Mouse (Mus musculus) CH12.LX (cell line): ENCODE measurements around the gene Cacybp. TPM values are rescaled to one million over a fixed set of nuclear protein-coding genes. Genes with fewer than 3 reads are reported as not detected.

Experiments used
- DNase-seq: peaks from one replicate; pipeline ENCODE4 v3.0.0-alpha.2; 2013; ENCODE audit errors: extremely low read depth
- H3K27ac ChIP-seq: 2 replicates; pipeline ENCODE4 v1.5.1; 2012; ENCODE audit warnings: low read depth, mild to moderate bottlenecking, control low read depth, moderate library complexity; ENCODE audit not compliant: insufficient read depth
- H3K27me3 ChIP-seq: replicated peaks from 2 replicates; pipeline ENCODE3; 2012; ENCODE audit warnings: inconsistent platforms
- H3K36me3 ChIP-seq, 2 experiments: replicated peaks in 1 of 2; 2 replicates each; pipeline versions ENCODE3 to v1.6.1; 2012; ENCODE audit warnings: inconsistent platforms in 1 of 2, low read length in 1 of 2, mild to moderate bottlenecking in 1 of 2, mixed read lengths in 1 of 2, moderate library complexity in 1 of 2; ENCODE audit not compliant: control insufficient read depth in 1 of 2, insufficient read depth in 1 of 2
- H3K4me1 ChIP-seq, 2 experiments: 2 replicates each; pipeline ENCODE4 v1.6.1; 2012; ENCODE audit warnings: inconsistent platforms in 1 of 2, moderate library complexity in 1 of 2; ENCODE audit not compliant: insufficient read depth in 2 of 2, control insufficient read depth in 1 of 2
- H3K4me2 ChIP-seq: 2 replicates; pipeline ENCODE4 v1.6.1; 2012; ENCODE audit warnings: low read depth, mild to moderate bottlenecking, control low read depth; ENCODE audit not compliant: poor library complexity, insufficient read depth, severe bottlenecking
- H3K4me3 ChIP-seq, 3 experiments: fragments of 150-350 bp in 1 of 3; sonication (generic) in 1 of 3; replicated peaks in 1 of 3; 2 replicates each; pipeline versions ENCODE3 to v1.5.1; 2011 to 2012; ENCODE audit warnings: low read depth in 2 of 3, low read length in 2 of 3, mild to moderate bottlenecking in 2 of 3, moderate library complexity in 2 of 3, control low read depth in 1 of 3, improper control_type of control experiment in 1 of 3, inconsistent platforms in 1 of 3, mixed read lengths in 1 of 3; ENCODE audit not compliant: poor library complexity in 1 of 3
- H3K79me2 ChIP-seq: replicated peaks from 2 replicates; pipeline ENCODE4 v1.6.1; 2012; ENCODE audit warnings: mild to moderate bottlenecking, moderate library complexity; ENCODE audit not compliant: control insufficient read depth, poor library complexity, insufficient read depth, severe bottlenecking; ENCODE audit errors: extremely low read depth
- H3K9ac ChIP-seq: 2 replicates; pipeline ENCODE4 v1.6.1; 2012; ENCODE audit warnings: low read depth, mild to moderate bottlenecking, control low read depth, moderate library complexity; ENCODE audit not compliant: insufficient read depth
- H3K9me3 ChIP-seq: replicated peaks from 2 replicates; pipeline ENCODE3; 2012; ENCODE audit warnings: low read length, inconsistent platforms, mixed read lengths
- BHLHE40 ChIP-seq: IDR thresholded peaks from 2 replicates; pipeline ENCODE4 v1.6.1; 2011; ENCODE audit warnings: mild to moderate bottlenecking, low read depth, low read length, improper control_type of control experiment
- CHD1 ChIP-seq: IDR thresholded peaks from 2 replicates; pipeline ENCODE4 v1.6.1; 2012; ENCODE audit warnings: low read depth, low read length, improper control_type of control experiment, inconsistent platforms
- CHD2 ChIP-seq: IDR thresholded peaks from 2 replicates; pipeline ENCODE4 v1.6.1; 2011; ENCODE audit warnings: low read length, improper control_type of control experiment
- CTCF ChIP-seq, 2 experiments: IDR thresholded peaks in 1 of 2; conservative IDR thresholded peaks in 1 of 2; 2 replicates each; pipeline ENCODE4 v1.5.1; 2011 to 2012; ENCODE audit warnings: low read depth in 2 of 2, low read length in 2 of 2, improper control_type of control experiment in 1 of 2, inconsistent platforms in 1 of 2, mild to moderate bottlenecking in 1 of 2, moderate library complexity in 1 of 2
- E2F4 ChIP-seq: IDR thresholded peaks from 2 replicates; pipeline ENCODE4 v1.6.1; 2011; ENCODE audit warnings: low read depth, low read length, improper control_type of control experiment; ENCODE audit not compliant: insufficient replicate concordance
- ELF1 ChIP-seq: IDR thresholded peaks from 2 replicates; pipeline ENCODE4 v1.6.1; 2014; ENCODE audit warnings: low read depth, mild to moderate bottlenecking, inconsistent platforms, low read length, improper control_type of control experiment
- EP300 ChIP-seq: IDR thresholded peaks from 2 replicates; pipeline ENCODE4 v1.6.1; 2011; ENCODE audit warnings: low read length, improper control_type of control experiment
- ETS1 ChIP-seq: conservative IDR thresholded peaks from 2 replicates; pipeline ENCODE4 v1.6.1; 2012; ENCODE audit warnings: low read depth, mild to moderate bottlenecking, inconsistent platforms, low read length, improper control_type of control experiment, moderate library complexity
- GABPA ChIP-seq: IDR thresholded peaks from 2 replicates; pipeline ENCODE4 v1.6.1; 2012; ENCODE audit warnings: low read depth, low read length, improper control_type of control experiment, inconsistent platforms; ENCODE audit not compliant: insufficient replicate concordance
- HCFC1 ChIP-seq: IDR thresholded peaks from 2 replicates; pipeline ENCODE4 v1.6.1; 2012; ENCODE audit warnings: low read depth, mild to moderate bottlenecking, inconsistent platforms, low read length, improper control_type of control experiment
- IRF4 ChIP-seq: IDR thresholded peaks from 2 replicates; pipeline ENCODE4 v1.6.1; 2014; ENCODE audit warnings: low read depth, mild to moderate bottlenecking, inconsistent platforms, low read length, improper control_type of control experiment
- JUN ChIP-seq: IDR thresholded peaks from 2 replicates; pipeline ENCODE4 v1.6.1; 2011; ENCODE audit warnings: low read depth, mild to moderate bottlenecking, low read length, improper control_type of control experiment, moderate library complexity; ENCODE audit not compliant: insufficient read depth
- JUND ChIP-seq: conservative IDR thresholded peaks from 2 replicates; pipeline ENCODE4 v1.6.1; 2011; ENCODE audit warnings: low read depth, low read length, improper control_type of control experiment
- KAT2A ChIP-seq: IDR thresholded peaks from 2 replicates; pipeline ENCODE4 v1.6.1; 2012; ENCODE audit warnings: low read length, improper control_type of control experiment, inconsistent platforms; ENCODE audit not compliant: insufficient replicate concordance
- MAFK ChIP-seq: IDR thresholded peaks from 2 replicates; pipeline ENCODE4 v1.6.1; 2011; ENCODE audit warnings: low read length, improper control_type of control experiment; ENCODE audit not compliant: insufficient replicate concordance
- MAX ChIP-seq: IDR thresholded peaks from 2 replicates; pipeline ENCODE4 v1.6.1; 2011; ENCODE audit warnings: low read length, improper control_type of control experiment
- MEF2A ChIP-seq: IDR thresholded peaks from 2 replicates; pipeline ENCODE4 v1.6.1; 2014; ENCODE audit warnings: low read depth, mild to moderate bottlenecking, inconsistent platforms, low read length, improper control_type of control experiment, borderline replicate concordance
- MXI1 ChIP-seq: IDR thresholded peaks from 2 replicates; pipeline ENCODE4 v1.6.1; 2011; ENCODE audit warnings: mild to moderate bottlenecking, low read depth, low read length, improper control_type of control experiment
- MYC ChIP-seq: IDR thresholded peaks from 2 replicates; pipeline ENCODE4 v1.6.1; 2011; ENCODE audit warnings: low read depth, mild to moderate bottlenecking, improper control_type of control experiment, low read length
- NELFE ChIP-seq: IDR thresholded peaks from 2 replicates; pipeline ENCODE4 v1.6.1; 2011; ENCODE audit warnings: low read depth, low read length, improper control_type of control experiment
- NRF1 ChIP-seq: IDR thresholded peaks from 2 replicates; pipeline ENCODE4 v1.6.1; 2014; ENCODE audit warnings: low read depth, mild to moderate bottlenecking, inconsistent platforms, low read length, improper control_type of control experiment, moderate library complexity
- PAX5 ChIP-seq: IDR thresholded peaks from 2 replicates; pipeline ENCODE4 v1.6.1; 2012; ENCODE audit warnings: low read length, inconsistent platforms, mixed read lengths
- POLR2A ChIP-seq: IDR thresholded peaks from 2 replicates; pipeline ENCODE4 v1.6.1; 2011; ENCODE audit warnings: low read depth, mild to moderate bottlenecking, improper control_type of control experiment, low read length
- POLR2AphosphoS2 ChIP-seq: IDR thresholded peaks from 2 replicates; pipeline ENCODE4 v1.6.1; 2011; ENCODE audit warnings: low read depth, low read length, improper control_type of control experiment
- RCOR1 ChIP-seq: conservative IDR thresholded peaks from 2 replicates; pipeline ENCODE4 v1.6.1; 2012; ENCODE audit warnings: low read depth, mild to moderate bottlenecking, inconsistent platforms, low read length, improper control_type of control experiment
- SIN3A ChIP-seq: IDR thresholded peaks from 2 replicates; pipeline ENCODE4 v1.6.1; 2012; ENCODE audit warnings: low read length, improper control_type of control experiment, inconsistent platforms
- SMC3 ChIP-seq: IDR thresholded peaks from 2 replicates; pipeline ENCODE4 v1.6.1; 2011; ENCODE audit warnings: low read depth, low read length, improper control_type of control experiment
- TBP ChIP-seq: conservative IDR thresholded peaks from 2 replicates; pipeline ENCODE4 v1.6.1; 2011; ENCODE audit warnings: low read depth, low read length, improper control_type of control experiment
- TCF12 ChIP-seq: IDR thresholded peaks from 2 replicates; pipeline ENCODE4 v1.6.1; 2014; ENCODE audit warnings: low read depth, mild to moderate bottlenecking, inconsistent platforms, low read length, improper control_type of control experiment
- UBTF ChIP-seq: IDR thresholded peaks from 2 replicates; pipeline ENCODE4 v1.6.1; 2012; ENCODE audit warnings: low read depth, mild to moderate bottlenecking, inconsistent platforms, low read length, improper control_type of control experiment, moderate library complexity
- USF1 ChIP-seq: IDR thresholded peaks from 2 replicates; pipeline ENCODE4 v1.6.1; 2014; ENCODE audit warnings: low read depth, mild to moderate bottlenecking, inconsistent platforms, low read length, improper control_type of control experiment
- USF2 ChIP-seq: conservative IDR thresholded peaks from 2 replicates; pipeline ENCODE4 v1.6.1; 2011; ENCODE audit warnings: low read depth, low read length, improper control_type of control experiment
- ZC3H11A ChIP-seq: IDR thresholded peaks from 2 replicates; pipeline ENCODE4 v1.6.1; 2012; ENCODE audit warnings: low read depth, mild to moderate bottlenecking, inconsistent platforms, low read length, improper control_type of control experiment
- ZKSCAN1 ChIP-seq: IDR thresholded peaks from 2 replicates; pipeline ENCODE4 v1.6.1; 2012; ENCODE audit warnings: low read depth, inconsistent platforms, low read length, improper control_type of control experiment, borderline replicate concordance
- ZMIZ1 ChIP-seq: IDR thresholded peaks from 2 replicates; pipeline ENCODE4 v1.6.1; 2012; ENCODE audit warnings: low read depth, mild to moderate bottlenecking, inconsistent platforms, low read length, improper control_type of control experiment
- ZNF384 ChIP-seq: IDR thresholded peaks from 2 replicates; pipeline ENCODE4 v1.6.1; 2012; ENCODE audit warnings: low read depth, low read length, improper control_type of control experiment, inconsistent platforms
- dilution Hi-C: fragments of 300-500 bp; cut with MboI; formaldehyde crosslinking; loops from 2 replicates; pipeline ENCODE4 v1.14.3; 2020; ENCODE audit warnings: low sequenced_read_pairs; ENCODE audit not compliant: extremely low pct_unique_long_range_greater_than_20kb, extremely low pct_ligation_motif_present
- in situ Hi-C: fragments of 300-500 bp; cut with MboI; formaldehyde crosslinking; loops from 3 replicates; pipeline ENCODE4 v1.14.3; 2019; ENCODE audit warnings: low sequenced_read_pairs, low pct_ligation_motif_present, low pct_unique_long_range_greater_than_20kb, mixed read lengths
- polyA plus RNA-seq: library from polyadenylated mRNA; unstranded; fragments of >175 nt; gene quantifications from 2 replicates; pipeline ENCODE4 v1.2.1, GENCODE M21; 2012; ENCODE audit warnings: low read depth; ENCODE audit not compliant: insufficient read length
- total RNA-seq, 2 experiments: library from RNA; depleted of rRNA; stranded (reverse); fragments of 300-350 nt in 1 of 2; fragments of >200 nt in 1 of 2; gene quantifications; 2 replicates each; pipeline ENCODE4 v1.2.3; 2012 to 2014

The Cacybp gene
- total RNA-seq (2012; rRNA removed), result 130 and 174 TPM in 2 replicates
- 390 and 459 TPM in 2 replicates for total RNA-seq (2014; rRNA removed)
- polyA plus RNA-seq, result 357 and 459 TPM in 2 replicates

- Histone ChIP-seq H3K27me3 (no peaks in the 10 kb centered on the region), H3K4me2 (peak within 1 kb of the TSS; percentile 97; the same call in 1 of the 2 replicates), H3K9me3 (no peaks in the 10 kb centered on the region), H3K4me1 (peaks cover 0 to 20% of the 10 kb centered on the region in 2 experiments; a peak in 3 of 4 replicates), H3K9ac (peak within 1 kb of the TSS; percentile 97), H3K79me2 (peaks cover 36% of the 10 kb centered on the region), H3K4me3 (peak within 1 kb of the TSS; percentile 78 to 94 (median 92)), H3K36me3 (peaks cover 0 to 9% of the 10 kb centered on the region in 2 experiments), H3K27ac (peak within 1 kb of the TSS; percentile 86)
- dilution Hi-C loops (no loop called here), in situ Hi-C loops (loop anchor here (25.0 kb wide), 1 partner anchor 524 kb away; no protein-coding TSS in a partner anchor)
- peak; percentile 98 for DNase-seq
- peak; percentile 86 for TF ChIP-seq POLR2A
- TF ChIP-seq TCF12, result peak; percentile 83
- peak; percentile 95 for TF ChIP-seq NRF1
- TF ChIP-seq KAT2A, result peak; percentile 85; the same call in 1 of the 2 replicates
- peak; percentile 96 for TF ChIP-seq HCFC1
- peak; percentile 82; the same call in 1 of the 2 replicates for TF ChIP-seq UBTF
- no peak; the same call in 1 of the 2 replicates for TF ChIP-seq ETS1
- no peak for TF ChIP-seq EP300
- TF ChIP-seq IRF4, result peak; percentile 35; the same call in 1 of the 2 replicates
- TF ChIP-seq NELFE, result peak; percentile 39
- TF ChIP-seq ZMIZ1, result peak; percentile 30; the same call in 1 of the 2 replicates
- peak; percentile 75 for TF ChIP-seq MEF2A
- TF ChIP-seq E2F4, result no peak
- peak; percentile 98 for TF ChIP-seq CHD2
- TF ChIP-seq USF1, result no peak
- no peak for TF ChIP-seq JUN
- 0 out of 2 replicates have a peak, but pooled peaks have one; percentile 38 for TF ChIP-seq POLR2AphosphoS2
- TF ChIP-seq BHLHE40, result peak; percentile 94
- peak; percentile 25 to 78; a peak in 2 of 4 replicates for TF ChIP-seq CTCF (conservative IDR thresholded peaks at IDR 0.05 in 1 of 2, IDR thresholded peaks at IDR 0.05 in 1 of 2; ENCODE audit: low read depth in 2 of 2, low read length in 2 of 2)
- TF ChIP-seq MAFK, result no peak
- no peak; the same call in none of the 2 replicates for TF ChIP-seq MXI1
- TF ChIP-seq RCOR1, result 0 out of 2 replicates have a peak, but pooled peaks have one; percentile 57
- TF ChIP-seq TBP, result peak; percentile 77; the same call in 1 of the 2 replicates
- no peak; the same call in 1 of the 2 replicates for TF ChIP-seq GABPA
- no peak for TF ChIP-seq ZNF384
- TF ChIP-seq MYC, result 0 out of 2 replicates have a peak, but pooled peaks have one; percentile 9
- no peak for TF ChIP-seq ZC3H11A
- peak; percentile 37 for TF ChIP-seq SMC3
- TF ChIP-seq CHD1, result peak; percentile 78; the same call in 1 of the 2 replicates
- no peak for TF ChIP-seq JUND
- no peak for TF ChIP-seq USF2
- TF ChIP-seq ZKSCAN1, result no peak
- peak; percentile 93 for TF ChIP-seq ELF1
- peak; percentile 63 for TF ChIP-seq SIN3A
- TF ChIP-seq MAX, result no peak; the same call in 1 of the 2 replicates
- TF ChIP-seq PAX5, result no peak
These were observed at the start of gene Cacybp for GRCm38 (mm10) chr1:160212703-160213669. Gene Cacybp (minus strand): TSS chr1:160212875.
